Mouse (Mus musculus): ENCODE results near the gene Kctd15. TPM values are rescaled to one million over a fixed set of nuclear protein-coding genes. Genes with fewer than 3 reads are reported as not detected.

Kctd15 gene
- total and polyA plus RNA-seq, 3 experiments, result 3.6 to 5.7 (median 3.8) TPM

GRCm38 (mm10) chr7:34632966-34633742, 23.4 kb downstream of the Kctd15 start:
- no peak for TF ChIP-seq CTCF (IDR thresholded peaks at IDR 0.05)
- TF ChIP-seq POLR2A (IDR thresholded peaks at IDR 0.05; ENCODE audit: insufficient read depth, low read depth, low read length), result no peak
- no peak for TF ChIP-seq EP300 (IDR thresholded peaks at IDR 0.05; ENCODE audit: insufficient read depth, low read depth, low read length)
- DNase-seq, result peak in 1 of 2 experiments; percentile 29
- Histone ChIP-seq H3K4me3 (no peak overlapping the region), H3K27me3 (ENCODE audit: control insufficient read depth, insufficient read depth, low read length) (no peaks in the 10 kb centered on the region), H3K9ac (ENCODE audit: low read depth, low read length) (no peak overlapping the region), H3K79me2 (replicated peaks; ENCODE audit: control insufficient read depth, insufficient read depth, low read length) (no peaks in the 10 kb centered on the region), H3K36me3 (ENCODE audit: control insufficient read depth, insufficient read depth, low read length) (no peaks in the 10 kb centered on the region), H3K4me1 (ENCODE audit: control insufficient read depth, insufficient read depth, low read length) (no peaks in the 10 kb centered on the region; the same call in 1 of the 2 replicates), H3K27ac (no peak overlapping the region)
- 77% methylated on average over 10 of the region's 10 CpGs for WGBS
- intact Hi-C loops (cut with DNase I), result no loop called here

GRCm38 (mm10) chr7:34630211-34631085, 26.1 kb downstream of the Kctd15 start:
- TF ChIP-seq POLR2A (IDR thresholded peaks at IDR 0.05; ENCODE audit: insufficient read depth, low read depth, low read length), result no peak
- TF ChIP-seq CTCF (IDR thresholded peaks at IDR 0.05), result peak; percentile 54
- no peak for TF ChIP-seq EP300 (IDR thresholded peaks at IDR 0.05; ENCODE audit: insufficient read depth, low read depth, low read length)
- Histone ChIP-seq H3K36me3 (ENCODE audit: control insufficient read depth, insufficient read depth, low read length) (no peaks in the 10 kb centered on the region), H3K27ac (peak overlapping the region; percentile 41), H3K4me3 (peak overlapping the region; percentile 2), H3K4me1 (ENCODE audit: control insufficient read depth, insufficient read depth, low read length) (no peaks in the 10 kb centered on the region; the same call in 1 of the 2 replicates), H3K27me3 (ENCODE audit: control insufficient read depth, insufficient read depth, low read length) (no peaks in the 10 kb centered on the region; the same call in 1 of the 2 replicates), H3K9ac (ENCODE audit: low read depth, low read length) (peak overlapping the region; percentile 16), H3K79me2 (replicated peaks; ENCODE audit: control insufficient read depth, insufficient read depth, low read length) (no peaks in the 10 kb centered on the region)
- DNase-seq, result peak; percentile 77 to 82
- intact Hi-C loops (cut with DNase I), result loop anchor here (1.0 kb wide), 1 partner anchor 25 kb away; no protein-coding TSS in a partner anchor
- 2% methylated on average over 34 of the region's 34 CpGs for WGBS

GRCm38 (mm10) chr7:34629702-34630210, 26.8 kb downstream of the Kctd15 start:
- H3K4me3 ChIP-seq, result no peak overlapping the region
- DNase-seq, result peak; percentile 12 to 31
- H3K36me3 ChIP-seq (ENCODE audit: control insufficient read depth, insufficient read depth, low read length), result no peaks in the 10 kb centered on the region
- H3K9ac ChIP-seq (ENCODE audit: low read depth, low read length), result no peak overlapping the region
- H3K27ac ChIP-seq, result peak overlapping the region; percentile 28; the same call in 1 of the 2 replicates
- 56% methylated on average over 8 of the region's 8 CpGs for WGBS
- TF ChIP-seq CTCF (IDR thresholded peaks at IDR 0.05) (no peak), POLR2A (IDR thresholded peaks at IDR 0.05; ENCODE audit: insufficient read depth, low read depth, low read length) (no peak), EP300 (IDR thresholded peaks at IDR 0.05; ENCODE audit: insufficient read depth, low read depth, low read length) (no peak)
- intact Hi-C loops (cut with DNase I), result loop anchor here (1.0 kb wide), 1 partner anchor 26 kb away; no protein-coding TSS in a partner anchor
- H3K27me3 ChIP-seq (ENCODE audit: control insufficient read depth, insufficient read depth, low read length), result no peaks in the 10 kb centered on the region; the same call in 1 of the 2 replicates
- no peaks in the 10 kb centered on the region for H3K79me2 ChIP-seq (replicated peaks; ENCODE audit: control insufficient read depth, insufficient read depth, low read length)
- no peaks in the 10 kb centered on the region; the same call in 1 of the 2 replicates for H3K4me1 ChIP-seq (ENCODE audit: control insufficient read depth, insufficient read depth, low read length)

- DNase-seq, result no peak
- H3K27me3 ChIP-seq (ENCODE audit: control insufficient read depth, insufficient read depth, low read length), result no peaks in the 10 kb centered on the region; the same call in 1 of the 2 replicates
- H3K9ac ChIP-seq (ENCODE audit: low read depth, low read length), result no peak overlapping the region
- no peaks in the 10 kb centered on the region for H3K4me1 ChIP-seq (ENCODE audit: control insufficient read depth, insufficient read depth, low read length)
- no peaks in the 10 kb centered on the region for H3K79me2 ChIP-seq (replicated peaks; ENCODE audit: control insufficient read depth, insufficient read depth, low read length)
- TF ChIP-seq CTCF (IDR thresholded peaks at IDR 0.05) (no peak), POLR2A (IDR thresholded peaks at IDR 0.05; ENCODE audit: insufficient read depth, low read depth, low read length) (no peak), EP300 (IDR thresholded peaks at IDR 0.05; ENCODE audit: insufficient read depth, low read depth, low read length) (no peak)
- no peak overlapping the region for H3K27ac ChIP-seq
- H3K36me3 ChIP-seq (ENCODE audit: control insufficient read depth, insufficient read depth, low read length), result no peaks in the 10 kb centered on the region
- intact Hi-C loops (cut with DNase I), result no loop called here
- WGBS, result 24% methylated on average over 2 of the region's 2 CpGs
- H3K4me3 ChIP-seq, result no peak overlapping the region
These were observed 36.1 kb downstream of the Kctd15 start for GRCm38 (mm10) chr7:34620411-34620810.

- WGBS, result 71% methylated on average over 11 of the region's 11 CpGs
- intact Hi-C loops (cut with DNase I), result loop anchor here (5.0 kb wide), 1 partner anchor 39 kb away; the partner anchor contains the start of gene Kctd15
- no peaks in the 10 kb centered on the region for H3K4me1 ChIP-seq (ENCODE audit: control insufficient read depth, insufficient read depth, low read length)
- H3K9ac ChIP-seq (ENCODE audit: low read depth, low read length), result no peak overlapping the region
- H3K27me3 ChIP-seq (ENCODE audit: control insufficient read depth, insufficient read depth, low read length), result no peaks in the 10 kb centered on the region
- H3K36me3 ChIP-seq (ENCODE audit: control insufficient read depth, insufficient read depth, low read length), result no peaks in the 10 kb centered on the region
- no peak overlapping the region for H3K4me3 ChIP-seq
- TF ChIP-seq POLR2A (IDR thresholded peaks at IDR 0.05; ENCODE audit: insufficient read depth, low read depth, low read length) (no peak), EP300 (IDR thresholded peaks at IDR 0.05; ENCODE audit: insufficient read depth, low read depth, low read length) (no peak), CTCF (IDR thresholded peaks at IDR 0.05) (no peak)
- H3K27ac ChIP-seq, result no peak overlapping the region
- no peaks in the 10 kb centered on the region for H3K79me2 ChIP-seq (replicated peaks; ENCODE audit: control insufficient read depth, insufficient read depth, low read length)
- no peak for DNase-seq
These were observed 38.2 kb downstream of the Kctd15 start for GRCm38 (mm10) chr7:34618141-34618890.
